Mouse (Mus musculus) lung, embryonic 15.5 days (tissue): ENCODE results near the gene Ptprm. TPM values are rescaled to one million over a fixed set of nuclear protein-coding genes. Genes with fewer than 3 reads are reported as not detected.
A peak's percentile ranks its signal among the peaks of the same experiment; 100 is the strongest.

Experiments
- ATAC-seq: fragments of 200-750 bp; cut with Nextera tagmentation; 2 replicates; pipeline ENCODE4 v1.8.0; 2017; ENCODE audit warnings: moderate number of reproducible peaks, borderline replicate concordance; ENCODE audit not compliant: low FRiP score, low TSS enrichment; ENCODE audit errors: extremely low read depth
- H3K27ac ChIP-seq: fragments of 300-500 bp; sonication (generic); 2 replicates; pipeline ENCODE4 v1.5.1; 2015; ENCODE audit warnings: moderate library complexity, mild to moderate bottlenecking, inconsistent platforms
- H3K27me3 ChIP-seq: fragments of 300-500 bp; sonication (generic); 2 replicates; pipeline ENCODE4 v1.6.1; 2015; ENCODE audit warnings: inconsistent platforms
- H3K36me3 ChIP-seq: fragments of 300-500 bp; sonication (generic); 2 replicates; pipeline ENCODE4 v1.6.1; 2015; ENCODE audit warnings: inconsistent platforms
- H3K4me1 ChIP-seq: fragments of 300-500 bp; sonication (generic); 2 replicates; pipeline ENCODE4 v1.6.1; 2015; ENCODE audit warnings: inconsistent platforms
- H3K4me2 ChIP-seq: fragments of 300-500 bp; sonication (generic); 2 replicates; pipeline ENCODE4 v1.6.1; 2015; ENCODE audit warnings: inconsistent platforms, mild to moderate bottlenecking, moderate library complexity
- H3K4me3 ChIP-seq: fragments of 300-500 bp; sonication (generic); 2 replicates; pipeline ENCODE4 v1.5.1; 2015; ENCODE audit warnings: mild to moderate bottlenecking, inconsistent platforms
- H3K9ac ChIP-seq: fragments of 300-500 bp; sonication (generic); 2 replicates; pipeline ENCODE4 v1.6.1; 2015; ENCODE audit warnings: inconsistent platforms
- H3K9me3 ChIP-seq: fragments of 300-500 bp; sonication (generic); 2 replicates; pipeline ENCODE4 v1.6.1; 2016; ENCODE audit warnings: inconsistent platforms
- WGBS: fragments of 180-500 bp; shearing (Covaris S2); methylation state at CpG from one replicate; pipeline ENCODE4 v1.1.7; 2015; 5-methylcytosine and 5-hydroxymethylcytosine counted together
- polyA plus RNA-seq: library from polyadenylated mRNA; unstranded; fragments of >200 nt; fragmentation: Nextera tagmentation; extraction: Ambion mirVana; gene quantifications from 2 replicates; pipeline ENCODE4 v1.2.1, GENCODE M21; 2015

Gene Ptprm
- polyA plus RNA-seq, 1 experiment from 2014 or later, result 43.2 TPM

GRCm38 (mm10) chr17:66720200-66720991 lies 633.9 kb downstream of the Ptprm start:
- no peaks in the 10 kb centered on the region for H3K9me3 ChIP-seq
- no peak for ATAC-seq
- no peaks in the 10 kb centered on the region for H3K27me3 ChIP-seq
- H3K4me1 ChIP-seq, result no peaks in the 10 kb centered on the region
- H3K27ac ChIP-seq, result no peak overlapping the region
- H3K4me2 ChIP-seq, result no peak overlapping the region
- H3K4me3 ChIP-seq, result no peak overlapping the region
- no peak overlapping the region for H3K9ac ChIP-seq
- no peaks in the 10 kb centered on the region for H3K36me3 ChIP-seq
- 47% methylated on average over 11 of the region's 11 CpGs for WGBS

DNA sequence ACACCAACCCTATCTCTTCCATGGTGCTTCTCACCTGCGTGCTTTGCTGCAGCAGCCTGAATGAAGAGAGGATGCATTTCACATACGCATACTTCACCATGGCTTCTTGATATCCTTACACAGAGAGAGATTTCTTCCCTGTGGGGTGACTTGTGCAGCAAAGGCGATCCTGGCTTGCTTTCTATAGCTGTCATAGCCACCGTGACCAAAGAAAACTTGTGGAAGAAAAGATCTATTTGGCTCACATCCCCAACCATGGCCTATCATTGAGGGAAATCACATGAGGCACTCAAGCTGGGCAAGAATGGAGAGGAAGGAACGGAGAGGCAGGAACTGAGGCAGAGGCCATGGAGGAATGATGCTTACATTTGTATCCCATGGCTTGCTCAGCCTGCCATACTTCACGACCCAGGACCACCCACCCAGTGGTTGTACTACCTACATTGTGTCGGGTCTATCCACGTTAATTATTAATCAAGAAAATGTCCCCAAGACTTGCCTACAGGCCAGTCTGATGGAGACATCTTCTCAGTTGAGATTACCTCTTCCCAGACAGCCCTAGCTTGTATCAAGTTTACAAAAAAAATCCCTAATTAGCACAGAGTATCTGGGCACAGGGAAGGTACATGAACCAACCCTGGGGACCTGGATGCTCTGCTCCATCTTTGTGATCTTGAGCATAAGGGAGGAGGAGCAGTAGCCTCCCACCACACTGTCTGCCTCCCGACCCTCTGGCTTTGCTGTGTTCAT lies 641.6 kb downstream of the Ptprm start:
- no peak overlapping the region for H3K4me2 ChIP-seq
- no peak for ATAC-seq
- H3K9me3 ChIP-seq, result no peaks in the 10 kb centered on the region
- H3K9ac ChIP-seq, result no peak overlapping the region
- no peaks in the 10 kb centered on the region for H3K36me3 ChIP-seq
- no peaks in the 10 kb centered on the region for H3K27me3 ChIP-seq
- WGBS, result 85% methylated on average over 9 of the region's 9 CpGs
- H3K27ac ChIP-seq, result no peak overlapping the region
- no peak overlapping the region for H3K4me3 ChIP-seq
- H3K4me1 ChIP-seq, result peaks cover 30% of the 10 kb centered on the region

- ATAC-seq, result peak; percentile 32; the same call in 1 of the 2 replicates
- peaks cover 35% of the 10 kb centered on the region for H3K4me1 ChIP-seq
- no peaks in the 10 kb centered on the region for H3K27me3 ChIP-seq
- no peak overlapping the region for H3K9ac ChIP-seq
- no peak overlapping the region for H3K4me3 ChIP-seq
- H3K27ac ChIP-seq, result peak overlapping the region; percentile 56
- 48% methylated on average over 6 of the region's 6 CpGs for WGBS
- H3K36me3 ChIP-seq, result no peaks in the 10 kb centered on the region
- no peak overlapping the region for H3K4me2 ChIP-seq
- no peaks in the 10 kb centered on the region for H3K9me3 ChIP-seq
Measured at GRCm38 (mm10) chr17:66711221-66712016, 642.8 kb downstream of the Ptprm start.

GRCm38 (mm10) chr17:66710568-66710967 lies 643.7 kb downstream of the Ptprm start:
- H3K27ac ChIP-seq, result peak overlapping the region; percentile 56
- no peaks in the 10 kb centered on the region for H3K9me3 ChIP-seq

DNA sequence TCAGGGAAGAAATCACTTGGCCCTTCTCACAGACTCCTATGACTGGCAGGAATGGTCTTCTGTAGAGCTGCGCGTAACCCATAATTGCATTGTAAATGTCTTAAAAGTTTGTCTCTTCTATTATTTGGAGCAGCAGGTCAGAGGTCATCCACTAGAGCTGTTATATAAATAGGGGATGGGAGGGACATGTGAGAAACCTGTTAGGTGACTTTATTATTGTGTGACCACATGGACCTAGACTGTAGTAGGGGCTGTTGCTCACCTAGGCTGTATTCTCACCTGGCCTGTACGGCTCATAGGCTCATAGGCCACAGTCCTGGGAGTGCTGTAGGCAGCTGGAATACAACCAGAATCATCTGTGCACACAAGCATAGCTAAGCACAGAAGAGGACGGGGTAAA lies 645.5 kb downstream of the Ptprm start:
- Histone ChIP-seq H3K27ac (peak overlapping the region; percentile 61; the same call in 1 of the 2 replicates), H3K27me3 (no peaks in the 10 kb centered on the region), H3K4me3 (no peak overlapping the region), H3K4me2 (no peak overlapping the region), H3K4me1 (peaks cover 35% of the 10 kb centered on the region), H3K9ac (no peak overlapping the region), H3K9me3 (no peaks in the 10 kb centered on the region), H3K36me3 (no peaks in the 10 kb centered on the region)
- whole genome bisulfite sequencing, result 67% methylated on average over 4 of the region's 4 CpGs
- no peak for ATAC-seq

More at GRCm38 (mm10) chr17:66710568-66710967, 643.7 kb downstream of the Ptprm start:
- no peaks in the 10 kb centered on the region for H3K27me3 ChIP-seq
- H3K36me3 ChIP-seq, result no peaks in the 10 kb centered on the region
- ATAC-seq, result no peak
- peaks cover 35% of the 10 kb centered on the region for H3K4me1 ChIP-seq
- WGBS, result 48% methylated on average over 4 of the region's 4 CpGs
- H3K9ac ChIP-seq, result no peak overlapping the region
- H3K4me2 ChIP-seq, result no peak overlapping the region
- H3K4me3 ChIP-seq, result no peak overlapping the region

GRCm38 (mm10) chr17:66707684-66708083 lies 646.6 kb downstream of the Ptprm start:
- Histone ChIP-seq H3K27me3 (no peaks in the 10 kb centered on the region), H3K36me3 (no peaks in the 10 kb centered on the region), H3K4me3 (no peak overlapping the region), H3K4me2 (no peak overlapping the region), H3K9me3 (no peaks in the 10 kb centered on the region), H3K9ac (no peak overlapping the region), H3K4me1 (peaks cover 35% of the 10 kb centered on the region), H3K27ac (peak overlapping the region; percentile 61)
- 0 out of 2 replicates have a peak, but pooled peaks have one; percentile 55 for ATAC-seq
- 20% methylated on average over 8 of the region's 8 CpGs for WGBS

- Histone ChIP-seq H3K9ac (no peak overlapping the region), H3K27ac (no peak overlapping the region; the same call in 1 of the 2 replicates), H3K4me3 (no peak overlapping the region), H3K9me3 (no peaks in the 10 kb centered on the region), H3K4me2 (no peak overlapping the region), H3K36me3 (no peaks in the 10 kb centered on the region), H3K4me1 (peaks cover 11% of the 10 kb centered on the region), H3K27me3 (no peaks in the 10 kb centered on the region)
- 0 out of 2 replicates have a peak, but pooled peaks have one; percentile 28 for ATAC-seq
- 55% methylated on average over 11 of the region's 11 CpGs for WGBS
Measured at GRCm38 (mm10) chr17:66701358-66702184, 652.7 kb downstream of the Ptprm start.

DNA sequence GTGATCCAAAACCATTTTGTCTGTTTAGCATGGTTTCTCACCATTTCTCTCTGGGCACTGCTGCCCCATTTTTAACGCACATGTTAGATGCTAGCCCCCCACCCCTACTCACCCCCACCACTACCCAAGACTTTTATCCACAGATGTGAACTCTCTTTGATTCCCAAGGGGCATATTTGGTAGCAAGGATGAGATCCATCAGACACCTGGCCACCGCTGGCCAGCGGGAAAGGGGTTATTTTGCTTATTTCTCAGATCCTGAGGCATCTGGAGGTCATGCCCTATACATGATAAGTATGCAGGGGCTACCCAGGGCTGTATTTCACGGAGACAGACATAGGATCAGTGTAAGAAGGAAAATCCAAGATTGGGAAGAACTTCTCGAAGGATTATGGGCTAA lies 654.4 kb downstream of the Ptprm start:
- Histone ChIP-seq H3K4me1 (peaks cover 18% of the 10 kb centered on the region), H3K4me2 (no peak overlapping the region), H3K9me3 (no peaks in the 10 kb centered on the region), H3K36me3 (no peaks in the 10 kb centered on the region), H3K27ac (no peak overlapping the region), H3K27me3 (no peaks in the 10 kb centered on the region), H3K9ac (no peak overlapping the region), H3K4me3 (no peak overlapping the region)
- ATAC-seq, result no peak
- WGBS, result 56% methylated on average over 5 of the region's 5 CpGs

GRCm38 (mm10) chr17:66697650-66698049 lies 656.6 kb downstream of the Ptprm start:
- no peak for ATAC-seq
- Histone ChIP-seq H3K4me3 (no peak overlapping the region), H3K27ac (peak overlapping the region; percentile 97), H3K4me2 (peak overlapping the region; percentile 25), H3K9ac (no peak overlapping the region), H3K36me3 (no peaks in the 10 kb centered on the region), H3K27me3 (no peaks in the 10 kb centered on the region), H3K4me1 (peaks cover 32% of the 10 kb centered on the region), H3K9me3 (no peaks in the 10 kb centered on the region)
- WGBS, result 69% methylated on average over 12 of the region's 12 CpGs

DNA sequence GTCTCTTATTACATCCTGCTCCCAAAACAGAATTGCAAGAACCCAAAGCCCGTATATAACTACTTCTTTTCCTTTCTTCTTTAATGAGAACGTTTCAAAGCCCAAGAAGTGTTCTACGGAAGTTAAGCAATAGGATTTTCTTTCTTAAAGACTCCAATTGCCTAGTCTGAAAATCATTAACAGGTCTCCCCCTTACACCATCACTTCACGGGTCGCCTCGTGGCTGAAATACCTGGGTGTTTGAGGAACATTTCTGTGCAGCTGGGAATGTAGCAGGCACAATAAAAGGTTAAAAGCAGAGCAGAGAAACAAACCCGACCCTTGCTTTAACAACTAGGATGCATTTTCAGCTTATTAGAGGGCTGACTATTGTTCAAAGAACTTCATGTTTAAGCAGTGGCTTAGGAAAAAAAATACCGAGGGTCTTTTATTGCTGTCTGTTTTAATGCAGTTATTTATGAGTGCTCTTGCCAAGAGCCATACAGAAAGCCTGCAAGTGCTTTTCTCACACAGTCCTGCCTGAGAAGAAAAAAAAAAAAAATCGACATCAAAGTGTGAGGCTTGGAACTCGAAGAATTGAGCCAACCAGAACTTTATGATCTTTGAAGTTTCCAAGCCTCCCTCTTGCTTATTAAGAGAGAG lies 657.6 kb downstream of the Ptprm start:
- no peak overlapping the region for H3K9ac ChIP-seq
- no peak overlapping the region for H3K4me3 ChIP-seq
- H3K4me2 ChIP-seq, result no peak overlapping the region
- no peaks in the 10 kb centered on the region for H3K27me3 ChIP-seq
- H3K9me3 ChIP-seq, result no peaks in the 10 kb centered on the region
- no peaks in the 10 kb centered on the region for H3K36me3 ChIP-seq
- 44% methylated on average over 10 of the region's 10 CpGs for WGBS
- H3K27ac ChIP-seq, result peak overlapping the region; percentile 97
- ATAC-seq, result no peak
- peaks cover 29% of the 10 kb centered on the region for H3K4me1 ChIP-seq
